Mouse (Mus musculus): ENCODE data around the gene Gas2l3.

- no peak for TF ChIP-seq CTCF (IDR thresholded peaks at IDR 0.05; ENCODE audit: insufficient read depth, low read depth, low read length)
- TF ChIP-seq POLR2A (IDR thresholded peaks at IDR 0.05; ENCODE audit: insufficient read depth, low read depth, low read length) = no peak
These were observed 20.5 kb downstream of the Gas2l3 start for GRCm38 (mm10) chr10:89423164-89423778.

Measured in olfactory bulb, adult 2 months (tissue).